24 mouse cellular contexts compared by ENCODE assay signal in genomic region chr1:82412085-82412484, GRCm38 (mm10).
DNase-seq lines count a peak whose midpoint lies in the region; ATAC-seq and TF ChIP-seq lines count a peak whose summit lies in the region.
"Had no signal": no experiment of that assay in that cellular context is flagged by ENCODE, and none has a peak within 500 bp of the region (broad histone marks: within the 10 kb centered on the region; RNA-seq: fewer than 3 reads in every experiment).

No protein-coding gene starts in this region.

- peak overlapping the region; percentile 44; the same call in 1 of the 2 replicates for H3K27ac ChIP-seq in forebrain, embryonic 10.5 days
- no peak overlapping the region for H3K27ac ChIP-seq in forebrain, postnatal 0 days (ENCODE audit: low read depth, low read length)
- peak overlapping the region; percentile 47 for H3K27ac ChIP-seq in heart, adult 2 months
- 0 out of 2 replicates have a peak overlapping the region, but pooled peaks have one; percentile 28 for H3K27ac ChIP-seq in midbrain, embryonic 10.5 days (replicated peaks)
- H3K27ac ChIP-seq in midbrain, embryonic 15.5 days = no peak overlapping the region
- H3K27ac ChIP-seq: embryonic facial prominence, embryonic 13.5 days; forebrain, embryonic 13.5 days; left cerebral cortex, adult 2 months; limb, embryonic 15.5 days; liver, embryonic 14.5 days; macrophage; midbrain, embryonic 12.5 days; neural tube, embryonic 12.5 days had no signal

- no peaks in the 10 kb centered on the region for H3K36me3 ChIP-seq in forebrain, embryonic 10.5 days (replicated peaks)
- H3K36me3 ChIP-seq in forebrain, postnatal 0 days (ENCODE audit: insufficient read depth) = no peaks in the 10 kb centered on the region
- no peaks in the 10 kb centered on the region for H3K36me3 ChIP-seq in heart, adult 2 months (ENCODE audit: control insufficient read depth, insufficient read depth, low read length)
- no peaks in the 10 kb centered on the region for H3K36me3 ChIP-seq in midbrain, embryonic 10.5 days
- H3K36me3 ChIP-seq in midbrain, embryonic 15.5 days (replicated peaks) = no peaks in the 10 kb centered on the region
- H3K36me3 ChIP-seq: embryonic facial prominence, embryonic 13.5 days; limb, embryonic 15.5 days; midbrain, embryonic 12.5 days; neural tube, embryonic 12.5 days had no signal

- H3K9ac ChIP-seq in forebrain, postnatal 0 days = no peak overlapping the region
- no peak overlapping the region for H3K9ac ChIP-seq in heart, adult 2 months (ENCODE audit: low read depth, low read length)
- H3K9ac ChIP-seq in midbrain, embryonic 15.5 days = no peak overlapping the region
- H3K9ac ChIP-seq: embryonic facial prominence, embryonic 13.5 days; forebrain, embryonic 13.5 days; limb, embryonic 15.5 days; liver, embryonic 14.5 days; lung, embryonic 14.5 days; midbrain, embryonic 12.5 days; neural tube, embryonic 12.5 days had no signal

- no peak for TF ChIP-seq EP300 in heart, adult 2 months (IDR thresholded peaks at IDR 0.05; ENCODE audit: insufficient read depth, low read depth, low read length)

- H3K4me2 ChIP-seq in forebrain, postnatal 0 days (ENCODE audit: low read depth) = no peak overlapping the region
- no peak overlapping the region for H3K4me2 ChIP-seq in midbrain, embryonic 15.5 days
- H3K4me2 ChIP-seq: embryonic facial prominence, embryonic 13.5 days; forebrain, embryonic 13.5 days; limb, embryonic 15.5 days; lung, embryonic 14.5 days; midbrain, embryonic 12.5 days; neural tube, embryonic 12.5 days had no signal

- WGBS in forebrain, embryonic 10.5 days = 72% methylated on average over 4 of the region's 4 CpGs
- WGBS in forebrain, postnatal 0 days = 75% methylated on average over 4 of the region's 4 CpGs
- 17% methylated on average over 4 of the region's 4 CpGs for WGBS in heart, adult 2 months
- 75% methylated on average over 4 of the region's 4 CpGs for WGBS in midbrain, embryonic 10.5 days
- 73% methylated on average over 4 of the region's 4 CpGs for WGBS in midbrain, embryonic 15.5 days

- TF ChIP-seq POLR2A in heart, adult 2 months (IDR thresholded peaks at IDR 0.05; ENCODE audit: insufficient read depth, low read depth, low read length) = no peak

- no peak for DNase-seq in forebrain, embryonic 10.5 days (ENCODE audit: extremely low spot score, low spot score)
- DNase-seq in forebrain, postnatal 0 days = no peak
- peak in 1 of 2 experiments; percentile 14 for DNase-seq in heart, adult 2 months
- DNase-seq in heart, postnatal 14 days = no peak
- DNase-seq in midbrain, embryonic 10.5 days (ENCODE audit: low spot score) = no peak
- peak; percentile 30 to 35 for DNase-seq in heart, postnatal 10 days
- no peak for DNase-seq in lung, postnatal 4 days
- DNase-seq: adrenal gland, adult 8-10 months; cerebellum, adult 2 months; cerebellum, postnatal 25 days; left cerebral cortex, postnatal 4 days had no signal

- intact Hi-C loops in heart, adult 2 months (cut with DNase I) = no loop called here
- intact Hi-C loops in heart, postnatal 14 days (cut with DNase I) = no loop called here
- intact Hi-C loops in heart, postnatal 10 days (cut with DNase I) = no loop called here

- no peak for TF ChIP-seq CTCF in forebrain, postnatal 0 days (IDR thresholded peaks at IDR 0.05; ENCODE audit: low read depth)
- no peak for TF ChIP-seq CTCF in heart, adult 2 months (IDR thresholded peaks at IDR 0.05)

- no peaks in the 10 kb centered on the region for H3K27me3 ChIP-seq in forebrain, embryonic 10.5 days (ENCODE audit: poor library complexity, severe bottlenecking)
- H3K27me3 ChIP-seq in forebrain, postnatal 0 days (ENCODE audit: insufficient read depth, low read length) = no peaks in the 10 kb centered on the region
- H3K27me3 ChIP-seq in heart, adult 2 months (ENCODE audit: control insufficient read depth, insufficient read depth, low read length) = no peaks in the 10 kb centered on the region
- no peaks in the 10 kb centered on the region for H3K27me3 ChIP-seq in midbrain, embryonic 10.5 days (ENCODE audit: low read depth, poor library complexity, severe bottlenecking)
- H3K27me3 ChIP-seq in midbrain, embryonic 15.5 days (replicated peaks) = 0 out of 2 replicates have a peak, but pooled peaks cover 3% of the 10 kb centered on the region
- H3K27me3 ChIP-seq: embryonic facial prominence, embryonic 13.5 days; forebrain, embryonic 13.5 days; limb, embryonic 15.5 days; midbrain, embryonic 12.5 days; neural tube, embryonic 12.5 days had no signal

- H3K4me1 ChIP-seq in forebrain, embryonic 10.5 days = peaks cover 25% of the 10 kb centered on the region
- H3K4me1 ChIP-seq in forebrain, postnatal 0 days (ENCODE audit: insufficient read depth) = no peaks in the 10 kb centered on the region
- peaks cover 6% of the 10 kb centered on the region; the same call in 1 of the 2 replicates for H3K4me1 ChIP-seq in heart, adult 2 months (ENCODE audit: control insufficient read depth, insufficient read depth, low read length)
- peaks cover 12% of the 10 kb centered on the region for H3K4me1 ChIP-seq in midbrain, embryonic 10.5 days
- no peaks in the 10 kb centered on the region for H3K4me1 ChIP-seq in midbrain, embryonic 15.5 days

- H3K79me2 ChIP-seq in heart, adult 2 months (replicated peaks; ENCODE audit: control insufficient read depth, insufficient read depth, low read length) = no peaks in the 10 kb centered on the region

- no peak for ATAC-seq in forebrain, postnatal 0 days
- no peak for ATAC-seq in midbrain, embryonic 15.5 days (replicated peaks)
- ATAC-seq: activated CD4-positive, CD25-positive, alpha-beta regulatory T cell, adult 4 months; forebrain, embryonic 13.5 days; intestine, postnatal 0 days had no signal

- no peak overlapping the region for H3K4me3 ChIP-seq in forebrain, embryonic 10.5 days
- no peak overlapping the region for H3K4me3 ChIP-seq in forebrain, postnatal 0 days (ENCODE audit: low read depth, low read length)
- no peak overlapping the region for H3K4me3 ChIP-seq in heart, adult 2 months
- H3K4me3 ChIP-seq in midbrain, embryonic 10.5 days = no peak overlapping the region
- no peak overlapping the region for H3K4me3 ChIP-seq in midbrain, embryonic 15.5 days
- H3K4me3 ChIP-seq: embryonic facial prominence, embryonic 13.5 days; erythroblast, embryonic 14.5 days; forebrain, embryonic 13.5 days; left cerebral cortex, adult 2 months; limb, embryonic 15.5 days; midbrain, embryonic 12.5 days; neural tube, embryonic 12.5 days had no signal

- no peaks in the 10 kb centered on the region for H3K9me3 ChIP-seq in forebrain, embryonic 10.5 days
- H3K9me3 ChIP-seq in forebrain, postnatal 0 days (ENCODE audit: low read length) = no peaks in the 10 kb centered on the region
- no peaks in the 10 kb centered on the region for H3K9me3 ChIP-seq in midbrain, embryonic 10.5 days (replicated peaks)
- H3K9me3 ChIP-seq in midbrain, embryonic 15.5 days = no peaks in the 10 kb centered on the region
- H3K9me3 ChIP-seq: embryonic facial prominence, embryonic 13.5 days; forebrain, embryonic 13.5 days; limb, embryonic 15.5 days; midbrain, embryonic 12.5 days; neural tube, embryonic 12.5 days had no signal

Comparison
In these comparisons a context has a peak if more than half of its experiments do, and no peak if none do; other contexts are left out.
1. DNase-seq: peak in heart, postnatal 10 days (2 of 2); none in forebrain, embryonic 10.5 days (single experiment), forebrain, postnatal 0 days (single experiment), heart, postnatal 14 days (0 of 2), midbrain, embryonic 10.5 days (single experiment) and lung, postnatal 4 days (0 of 2).
2. H3K27ac ChIP-seq: peak in forebrain, embryonic 10.5 days (single experiment), heart, adult 2 months (single experiment) and midbrain, embryonic 10.5 days (single experiment); none in forebrain, postnatal 0 days (single experiment) and midbrain, embryonic 15.5 days (single experiment).